Mouse (Mus musculus) retina, postnatal 1 day (tissue): ENCODE measurements at regions not wholly inside any gene's neighbourhood (a gene's known extent, or its start where the extent isn't known, plus 50 kb on each side); places are given as distances from the start of the nearest gene placed in this dataset.

Experiments
- DNase-seq: peaks from one replicate; pipeline ENCODE4 v3.0.0-alpha.2; 2012

- DNase-seq, result no peak
These were observed 71.2 kb upstream of the Ccdc85a start for GRCm38 (mm10) chr11:28655169-28655846.

DNA sequence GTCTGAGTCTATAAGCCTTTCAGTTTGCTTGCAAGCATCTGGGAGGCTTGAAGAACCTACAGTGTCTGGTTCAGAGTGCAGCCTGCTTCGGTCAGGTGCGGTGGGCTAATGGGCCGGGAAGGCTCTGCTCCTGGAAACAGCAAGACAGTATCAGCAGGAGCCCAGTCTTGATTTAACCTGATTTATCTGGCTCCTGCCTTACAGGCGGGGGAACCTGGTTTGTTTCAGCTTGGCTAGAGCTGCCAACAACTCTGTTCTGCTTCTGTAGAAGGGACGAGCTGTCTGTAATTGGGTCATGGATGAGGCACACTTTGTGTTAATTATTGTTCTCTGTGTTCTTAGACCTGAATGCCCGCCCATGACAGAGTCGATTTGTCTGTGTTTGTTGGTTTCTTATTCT lies 65.3 kb upstream of the Ccdc85a start:
- peak; percentile 41 for DNase-seq

DNA sequence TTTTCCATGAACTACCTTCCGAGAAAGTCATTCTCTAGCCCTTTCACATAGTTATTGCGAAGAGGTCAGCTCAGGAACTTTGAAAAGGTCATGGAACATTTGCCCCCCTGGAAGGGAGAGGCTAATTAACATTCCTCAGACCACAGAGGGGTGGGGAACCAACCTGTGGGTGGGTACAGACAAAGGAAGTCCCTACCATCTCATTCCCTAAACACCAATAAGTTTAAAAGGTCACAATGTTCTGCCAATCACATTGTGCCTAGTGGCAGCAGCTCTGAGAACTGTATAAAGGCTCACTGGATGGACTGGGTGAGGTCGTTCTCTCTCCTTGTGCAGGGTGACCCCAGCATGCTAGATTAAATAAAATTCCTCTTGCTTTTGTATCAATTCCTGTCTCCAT lies 64.8 kb upstream of the Ccdc85a start:
- no peak for DNase-seq

DNA sequence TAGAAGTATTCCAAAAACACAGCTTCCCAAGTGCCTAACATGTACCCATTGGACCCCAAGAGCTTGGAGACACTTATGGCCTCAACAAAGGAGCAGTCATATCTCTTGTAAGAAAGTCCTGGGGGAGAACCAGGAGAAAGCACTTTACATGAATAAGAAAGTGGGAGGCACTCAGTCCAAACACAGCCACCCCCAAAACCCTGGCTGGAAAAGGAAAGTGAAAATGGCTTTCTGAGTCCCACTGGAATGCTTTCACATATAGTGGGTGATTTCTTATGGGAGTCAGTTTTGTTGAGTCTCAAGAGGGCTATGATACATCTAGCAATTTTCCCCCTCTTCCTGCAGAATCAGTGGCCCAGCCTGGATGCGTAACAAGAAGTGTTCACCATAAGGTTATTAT lies 55.0 kb upstream of the Ccdc85a start:
- no peak for DNase-seq

DNA sequence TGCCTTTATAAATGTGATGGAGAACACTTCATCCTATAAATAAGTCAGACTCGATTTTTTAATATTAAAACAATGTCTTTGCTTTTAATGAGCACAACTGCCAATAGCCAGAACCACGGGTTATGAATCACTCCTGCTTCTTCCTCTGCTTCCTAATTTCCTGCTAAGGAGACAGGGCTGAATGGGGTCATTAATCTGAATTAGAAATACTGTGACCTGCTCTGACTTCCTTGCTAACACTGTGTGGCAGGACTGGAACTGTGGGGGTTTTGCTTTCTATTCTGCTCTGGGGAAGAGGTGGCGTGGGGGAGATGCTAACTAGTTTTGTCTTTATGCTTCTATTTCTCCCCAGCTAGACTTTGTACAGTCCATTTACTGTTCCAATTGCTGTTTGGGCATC lies 52.6 kb upstream of the Ccdc85a start:
- DNase-seq, result no peak
